In the genomic region with DNA sequence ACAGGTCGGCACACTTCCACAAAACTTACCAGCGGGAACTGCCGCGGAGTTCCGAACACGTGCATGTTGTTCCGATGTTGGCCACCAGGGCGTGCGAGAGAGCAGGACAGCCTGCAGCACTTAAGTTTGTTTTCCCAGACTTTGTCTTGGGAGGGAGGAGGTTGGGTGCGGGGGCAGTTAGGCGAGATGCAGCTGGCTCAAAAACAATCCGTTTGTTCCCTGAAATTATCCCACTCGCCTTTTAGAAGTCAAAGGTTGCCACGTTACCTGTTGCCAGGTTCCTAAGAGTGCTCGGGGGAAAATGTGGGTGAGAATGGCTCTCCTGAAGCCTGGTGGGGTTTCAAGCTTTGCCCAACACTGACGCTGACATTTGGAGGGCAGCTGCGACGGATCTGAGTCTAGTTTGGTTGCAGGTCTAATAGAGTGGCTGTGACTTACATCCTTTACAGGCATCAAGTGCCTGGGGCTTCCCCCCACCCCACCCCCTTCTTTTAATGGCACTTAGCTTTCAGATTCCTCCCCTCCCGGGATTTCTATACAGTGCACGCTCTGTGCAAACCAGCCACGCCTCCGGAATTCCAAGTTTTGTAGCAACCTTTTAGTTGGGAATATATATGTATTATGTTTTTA, we compare ENCODE assay signal across 8 mouse cellular contexts.
DNase-seq lines count a peak whose midpoint lies in the region; ATAC-seq and TF ChIP-seq lines count a peak whose summit lies in the region.

No protein-coding gene starts in this region.

- peak overlapping the region; percentile 59 for H3K4me2 ChIP-seq in hindbrain, embryonic 12.5 days (replicated peaks)

- no peak for TF ChIP-seq POLR2A in MEL (IDR thresholded peaks at IDR 0.05; ENCODE audit: control insufficient read depth in 1 of 2, insufficient read depth in 1 of 2, low read depth in 1 of 2, low read length in 2 of 2, poor library complexity in 1 of 2)

- peak; percentile 82 for ATAC-seq in hindbrain, embryonic 12.5 days (ENCODE audit: low FRiP score)

- H3K36me3 ChIP-seq in MEL (ENCODE audit: control insufficient read depth in 1 of 2, insufficient read depth in 2 of 2, low read length in 2 of 2): no peaks in the 10 kb centered on the region
- no peaks in the 10 kb centered on the region for H3K36me3 ChIP-seq in hindbrain, embryonic 12.5 days

- no peaks in the 10 kb centered on the region for H3K79me2 ChIP-seq in MEL (ENCODE audit: control insufficient read depth, insufficient read depth, low read length, poor library complexity)

- whole genome bisulfite sequencing in hindbrain, embryonic 12.5 days: 0% methylated on average over 22 of the region's 22 CpGs

- no peak overlapping the region for H3K27ac ChIP-seq in MEL (ENCODE audit: control insufficient read depth, low read depth, low read length)
- H3K27ac ChIP-seq in hindbrain, embryonic 12.5 days: peak overlapping the region; percentile 80

- peak; percentile 86 for DNase-seq in MEL (ENCODE audit: low read depth, low spot score)
- peak; percentile 69 for DNase-seq in cerebellum, adult 9-10 months
- DNase-seq in frontal cortex, postnatal 10 days (ENCODE audit: low spot score in 2 of 2): peak; percentile 57 to 82
- peak; percentile 92 to 95 for DNase-seq in layer of hippocampus, postnatal 10 days (ENCODE audit: low spot score in 2 of 2)
- peak; percentile 95 for DNase-seq in lung, postnatal 10 days
- DNase-seq in ovary, postnatal 14 days (ENCODE audit: low spot score): peak; percentile 93
- peak; percentile 49 to 82 for DNase-seq in thymus, postnatal 10 days (ENCODE audit: low spot score in 2 of 2)

- TF ChIP-seq RAD21 in MEL (IDR thresholded peaks at IDR 0.05; ENCODE audit: low read depth, low read length): peak; percentile 64

- H3K9ac ChIP-seq in MEL (ENCODE audit: control insufficient read depth, low read depth, low read length, poor library complexity, severe bottlenecking): peak overlapping the region; percentile 4; the same call in 1 of the 2 replicates
- H3K9ac ChIP-seq in hindbrain, embryonic 12.5 days: peak overlapping the region; percentile 41

- TF ChIP-seq CTCF in MEL (IDR thresholded peaks at IDR 0.05 in 2 of 3, conservative IDR thresholded peaks at IDR 0.05 in 1 of 3; ENCODE audit: control insufficient read depth in 1 of 3, insufficient read depth in 1 of 3, low read depth in 2 of 3, low read length in 3 of 3, poor library complexity in 1 of 3, severe bottlenecking in 1 of 3): peak; percentile 85 to 93 (median 89)

- TF ChIP-seq EP300 in MEL (IDR thresholded peaks at IDR 0.05; ENCODE audit: low read depth in 1 of 2, low read length in 2 of 2): no peak

- H3K27me3 ChIP-seq in MEL (ENCODE audit: control insufficient read depth in 1 of 2, insufficient read depth in 2 of 2, low read length in 2 of 2): no peaks in the 10 kb centered on the region; a peak in 1 of 4 replicates
- peaks cover 24% of the 10 kb centered on the region for H3K27me3 ChIP-seq in hindbrain, embryonic 12.5 days

- H3K9me3 ChIP-seq in MEL (replicated peaks; ENCODE audit: insufficient read depth, low read length): no peaks in the 10 kb centered on the region
- H3K9me3 ChIP-seq in hindbrain, embryonic 12.5 days (replicated peaks): no peaks in the 10 kb centered on the region

- no peaks in the 10 kb centered on the region; a peak in 1 of 4 replicates for H3K4me1 ChIP-seq in MEL (ENCODE audit: control insufficient read depth in 1 of 2, insufficient read depth in 2 of 2, low read length in 2 of 2)
- peaks cover 24% of the 10 kb centered on the region for H3K4me1 ChIP-seq in hindbrain, embryonic 12.5 days

- peak overlapping the region; percentile 40 to 47 for H3K4me3 ChIP-seq in MEL (ENCODE audit: control insufficient read depth in 1 of 2, insufficient read depth in 1 of 2, low read depth in 2 of 2, low read length in 2 of 2)
- peak overlapping the region; percentile 18 for H3K4me3 ChIP-seq in hindbrain, embryonic 12.5 days

TF ChIP-seq in MEL, 35 proteins besides CTCF, POLR2A, EP300 and RAD21:
- TF ChIP-seq MXI1 (IDR thresholded peaks at IDR 0.05; ENCODE audit: low read depth, low read length): peak; percentile 54
- TF ChIP-seq SMC3 (IDR thresholded peaks at IDR 0.05; ENCODE audit: low read depth, low read length): peak; percentile 88
- TF ChIP-seq ZNF384 (IDR thresholded peaks at IDR 0.05; ENCODE audit: low read depth, low read length): no peak
- no peak for TF ChIP-seq KAT2A (conservative IDR thresholded peaks at IDR 0.05; ENCODE audit: low read depth, low read length)
- TF ChIP-seq CHD2 (IDR thresholded peaks at IDR 0.05; ENCODE audit: low read length): no peak
- TF ChIP-seq MAX (IDR thresholded peaks at IDR 0.05; ENCODE audit: low read length): peak; percentile 89
- no peak for TF ChIP-seq CHD1 (IDR thresholded peaks at IDR 0.05; ENCODE audit: low read depth, low read length)
- TF ChIP-seq MYC (IDR thresholded peaks at IDR 0.05; ENCODE audit: low read depth, low read length): peak; percentile 89
- TF ChIP-seq BHLHE40 (IDR thresholded peaks at IDR 0.05; ENCODE audit: borderline replicate concordance, low read depth, low read length): peak; percentile 67; the same call in 1 of the 2 replicates
- 0 out of 2 replicates have a peak, but pooled peaks have one; percentile 22 for TF ChIP-seq SIN3A (IDR thresholded peaks at IDR 0.05; ENCODE audit: low read length)
- TF ChIP-seq MEF2A (IDR thresholded peaks at IDR 0.05; ENCODE audit: extremely low read depth, insufficient replicate concordance, low read depth, low read length, poor library complexity, severe bottlenecking): no peak
- peak; percentile 61 for TF ChIP-seq ZC3H11A (IDR thresholded peaks at IDR 0.05; ENCODE audit: low read depth, low read length)
- no peak for TF ChIP-seq RCOR1 (IDR thresholded peaks at IDR 0.05; ENCODE audit: low read depth, low read length)
- TF ChIP-seq POLR2AphosphoS2 (IDR thresholded peaks at IDR 0.05; ENCODE audit: low read length): no peak
- TF ChIP-seq MAFK (IDR thresholded peaks at IDR 0.05; ENCODE audit: borderline replicate concordance, low read depth, low read length): no peak
- TF ChIP-seq GATA1 (IDR thresholded peaks at IDR 0.05; ENCODE audit: low read depth, low read length): no peak
- TF ChIP-seq GABPA (IDR thresholded peaks at IDR 0.05; ENCODE audit: low read depth, low read length): no peak
- no peak for TF ChIP-seq UBTF (IDR thresholded peaks at IDR 0.05; ENCODE audit: borderline replicate concordance, insufficient read depth, low read depth, low read length)
- no peak for TF ChIP-seq NELFE (IDR thresholded peaks at IDR 0.05; ENCODE audit: low read depth, low read length)
- TF ChIP-seq TBP (IDR thresholded peaks at IDR 0.05; ENCODE audit: low read depth, low read length): no peak
- TF ChIP-seq ZMIZ1 (IDR thresholded peaks at IDR 0.05; ENCODE audit: low read depth, low read length): no peak
- no peak for TF ChIP-seq HCFC1 (IDR thresholded peaks at IDR 0.05; ENCODE audit: low read depth, low read length)
- peak; percentile 57; the same call in 1 of the 2 replicates for TF ChIP-seq MAZ (IDR thresholded peaks at IDR 0.05; ENCODE audit: low read depth, low read length)
- no peak for TF ChIP-seq TCF12 (IDR thresholded peaks at IDR 0.05; ENCODE audit: low read depth, low read length)
- TF ChIP-seq NRF1 (IDR thresholded peaks at IDR 0.05; ENCODE audit: insufficient read depth, low read depth, low read length, poor library complexity, severe bottlenecking): no peak
- no peak for TF ChIP-seq POLR2AphosphoS5 (IDR thresholded peaks at IDR 0.05; ENCODE audit: borderline replicate concordance, low read depth, low read length)
- no peak for TF ChIP-seq ELF1 (IDR thresholded peaks at IDR 0.05; ENCODE audit: low read depth, low read length)
- no peak for TF ChIP-seq JUND (IDR thresholded peaks at IDR 0.05; ENCODE audit: low read depth, low read length)
- TF ChIP-seq ZKSCAN1 (IDR thresholded peaks at IDR 0.05; ENCODE audit: low read depth, low read length): no peak
- no peak for TF ChIP-seq TAL1 (IDR thresholded peaks at IDR 0.05; ENCODE audit: low read length)
- TF ChIP-seq USF1 (IDR thresholded peaks at IDR 0.05; ENCODE audit: low read depth, low read length): no peak; the same call in 1 of the 2 replicates
- TF ChIP-seq USF2 (IDR thresholded peaks at IDR 0.05; ENCODE audit: borderline replicate concordance in 1 of 2, insufficient read depth in 1 of 2, low read depth in 1 of 2, low read length in 2 of 2): no peak
- TF ChIP-seq MYB (IDR thresholded peaks at IDR 0.05; ENCODE audit: low read depth, low read length): no peak
- TF ChIP-seq E2F4 (IDR thresholded peaks at IDR 0.05; ENCODE audit: borderline replicate concordance, low read depth, low read length): no peak
- TF ChIP-seq ETS1 (IDR thresholded peaks at IDR 0.05; ENCODE audit: low read depth, low read length): no peak
TF ChIP-seq in MEL: peak in this region for 8.
